Mouse (Mus musculus): ENCODE measurements around the gene Snx20. TPM values are rescaled to one million over a fixed set of nuclear protein-coding genes. Genes with fewer than 3 reads are reported as not detected.

The Snx20 gene
- polyA plus RNA-seq, 1 experiment: 10.1 TPM

DNA sequence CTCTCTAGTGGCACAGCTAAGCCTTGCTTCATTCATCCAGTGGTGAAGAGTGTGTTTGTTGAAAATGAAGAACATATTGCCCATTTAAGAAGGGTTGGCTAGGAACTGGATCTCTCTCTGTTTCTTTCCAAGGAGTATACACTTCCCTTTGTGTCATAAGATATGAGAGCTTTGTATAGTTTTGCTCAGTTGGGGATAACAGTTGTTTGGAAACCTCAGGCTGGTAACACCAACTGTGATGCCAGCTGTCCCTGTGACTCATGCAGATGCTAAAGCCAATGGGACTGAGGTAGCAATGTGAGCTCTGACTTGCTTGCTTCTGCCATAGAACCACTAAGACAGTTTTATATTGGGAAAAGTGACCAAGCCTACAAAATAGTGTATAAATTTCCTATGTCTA, 19.4 kb upstream of the Snx20 start:
- TF ChIP-seq GATA1 (IDR thresholded peaks at IDR 0.05; ENCODE audit: low read length): no peak

GRCm38 (mm10) chr8:88650016-88650708, 14.2 kb upstream of the Snx20 start:
- TF ChIP-seq GATA1 (IDR thresholded peaks at IDR 0.05; ENCODE audit: low read length): no peak

DNA sequence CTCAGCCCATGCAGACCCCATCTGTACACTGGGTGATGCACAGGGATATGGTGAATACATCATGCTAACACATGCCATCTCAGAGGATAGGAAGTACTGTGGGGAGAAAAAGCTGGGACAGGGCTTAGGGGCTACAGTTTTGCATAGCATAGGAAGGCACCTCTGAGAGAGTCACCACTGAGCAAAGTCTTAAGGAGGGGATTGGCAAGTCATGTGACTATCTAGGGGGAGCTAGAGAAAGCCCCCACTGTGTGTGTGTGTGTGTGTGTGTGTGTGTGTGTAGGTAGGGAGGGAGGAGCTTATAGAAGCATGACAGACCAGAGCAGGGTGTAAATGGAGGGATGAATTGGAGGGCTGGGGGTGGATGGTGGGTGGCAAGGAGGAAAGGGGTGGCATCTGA, 12.4 kb upstream of the Snx20 start:
- TF ChIP-seq GATA1 (IDR thresholded peaks at IDR 0.05; ENCODE audit: low read length): no peak

- no peak for TF ChIP-seq GATA1 (IDR thresholded peaks at IDR 0.05; ENCODE audit: low read length)
These were observed 11.2 kb upstream of the Snx20 start, which contains the start of gene Nod2 for GRCm38 (mm10) chr8:88646837-88647778. Gene Nod2, plus strand, starts transcription at chr8:88647315.

GRCm38 (mm10) chr8:88642734-88643564, 7.0 kb upstream of the Snx20 start:
- no peak for TF ChIP-seq GATA1 (IDR thresholded peaks at IDR 0.05; ENCODE audit: low read length)

DNA sequence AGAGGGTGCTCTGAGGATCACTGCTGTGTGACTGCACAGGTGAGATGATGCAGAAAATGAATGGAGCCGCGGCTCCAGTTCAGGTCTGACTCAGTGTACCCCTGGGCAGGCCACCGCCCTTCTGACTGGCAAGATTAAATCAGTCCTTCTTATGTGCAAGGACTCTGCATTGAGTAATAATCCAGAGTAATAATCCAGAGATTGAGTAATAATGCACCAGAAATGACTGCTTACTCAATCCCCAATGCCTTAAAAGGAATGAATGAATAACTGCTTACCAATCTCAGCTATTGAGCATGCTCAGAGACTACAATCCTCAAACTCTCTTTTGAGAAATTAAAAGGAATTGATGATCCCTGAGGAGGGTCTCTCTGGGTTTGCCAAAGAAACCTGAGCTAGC, 3.0 kb upstream of the Snx20 start:
- TF ChIP-seq GATA1 (IDR thresholded peaks at IDR 0.05; ENCODE audit: low read length): no peak

DNA sequence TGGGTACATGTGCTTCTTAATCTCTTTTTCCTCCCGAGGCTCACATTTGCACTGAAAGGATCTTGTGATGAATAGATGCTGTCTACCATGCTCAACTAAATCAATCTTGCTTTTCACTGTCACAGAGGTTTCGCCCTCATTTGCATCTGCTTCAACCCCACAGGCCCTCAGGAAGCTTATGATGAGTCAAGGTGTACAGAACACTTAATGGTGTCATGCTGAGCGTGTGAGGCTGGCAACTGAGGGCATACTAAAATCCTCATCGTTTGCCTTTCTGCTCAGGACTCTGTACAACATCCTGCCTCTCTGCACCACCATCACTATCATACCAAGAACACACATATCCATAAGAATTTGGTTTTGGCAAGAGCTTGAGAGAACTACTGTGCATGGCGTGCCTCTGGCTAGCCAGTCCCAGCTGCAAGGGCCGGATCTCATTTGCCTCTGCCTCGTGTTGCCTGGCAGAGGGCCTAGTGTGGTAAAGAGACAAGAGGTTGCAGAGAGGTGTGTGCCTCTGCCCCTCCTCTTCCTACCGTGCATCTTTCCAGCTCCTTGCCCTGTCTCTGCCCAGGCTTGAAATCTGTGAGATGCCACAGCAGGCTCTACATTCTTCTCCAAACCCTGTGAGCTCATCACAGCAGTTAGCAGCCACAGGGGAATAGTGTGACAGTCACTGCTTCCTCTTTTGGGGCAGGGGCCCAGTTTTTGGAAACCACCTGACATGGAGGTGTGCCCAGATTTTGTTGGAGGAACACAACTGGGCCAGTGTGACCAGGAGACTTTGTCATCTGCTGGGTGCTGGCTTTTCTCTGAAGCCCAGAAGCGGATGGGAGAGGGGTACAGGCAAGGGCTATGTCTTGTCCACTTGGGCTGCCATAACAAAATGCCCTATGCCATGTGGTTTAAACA, 1.4 kb upstream of the Snx20 start:
- TF ChIP-seq GATA1 (IDR thresholded peaks at IDR 0.05; ENCODE audit: low read length): no peak

DNA sequence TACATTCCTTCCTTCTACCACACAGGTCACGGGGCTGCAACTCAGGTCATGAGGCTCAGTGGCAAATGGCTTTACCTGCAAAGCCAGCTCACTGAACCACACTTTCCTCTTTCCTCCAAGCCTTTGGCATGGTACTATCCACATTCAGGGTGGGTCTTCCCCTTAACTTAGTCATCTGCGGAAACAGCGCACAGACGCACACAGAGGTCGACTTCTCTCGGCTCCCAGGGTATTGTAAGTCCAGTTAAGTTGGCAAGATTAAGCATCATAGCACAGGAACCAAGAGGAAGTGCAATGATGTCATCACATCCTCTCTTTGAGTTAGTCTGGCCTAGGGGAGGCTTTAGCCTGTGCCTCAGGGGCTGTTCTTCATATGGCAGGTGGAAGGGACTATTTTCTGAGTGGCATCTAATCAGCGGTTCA, 2.6 kb downstream of the Snx20 start:
- no peak for TF ChIP-seq GATA1 (IDR thresholded peaks at IDR 0.05; ENCODE audit: low read length)

- no peak for TF ChIP-seq GATA1 (IDR thresholded peaks at IDR 0.05; ENCODE audit: low read length)
These were observed 4.8 kb downstream of the Snx20 start for GRCm38 (mm10) chr8:88631081-88631480.

DNA sequence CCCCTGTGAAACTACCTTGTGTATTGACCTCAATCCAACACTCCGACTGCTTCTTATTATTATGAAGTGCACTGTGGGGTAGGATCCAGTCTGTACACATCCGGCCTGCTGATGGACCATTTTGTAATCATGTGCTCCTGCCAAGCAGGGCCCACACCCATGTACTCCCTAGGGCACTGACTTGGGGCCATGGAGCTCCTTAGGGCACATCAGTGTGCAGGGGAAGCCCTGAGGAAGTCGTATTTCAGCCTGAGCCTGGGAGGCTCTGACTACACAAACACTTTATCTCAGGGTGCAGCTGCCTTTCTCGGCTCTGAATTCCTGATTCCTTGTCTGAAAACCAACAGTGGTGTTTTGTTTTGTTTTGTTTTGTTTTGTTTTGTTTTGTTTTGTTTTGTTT, 5.7 kb downstream of the Snx20 start:
- no peak for TF ChIP-seq GATA1 (IDR thresholded peaks at IDR 0.05; ENCODE audit: low read length)

- no peak for TF ChIP-seq GATA1 (IDR thresholded peaks at IDR 0.05; ENCODE audit: low read length)
These were observed 7.7 kb downstream of the Snx20 start for GRCm38 (mm10) chr8:88628001-88628774.

- no peak for TF ChIP-seq GATA1 (IDR thresholded peaks at IDR 0.05; ENCODE audit: low read length)
These were observed 8.5 kb downstream of the Snx20 start for GRCm38 (mm10) chr8:88627265-88627991.

DNA sequence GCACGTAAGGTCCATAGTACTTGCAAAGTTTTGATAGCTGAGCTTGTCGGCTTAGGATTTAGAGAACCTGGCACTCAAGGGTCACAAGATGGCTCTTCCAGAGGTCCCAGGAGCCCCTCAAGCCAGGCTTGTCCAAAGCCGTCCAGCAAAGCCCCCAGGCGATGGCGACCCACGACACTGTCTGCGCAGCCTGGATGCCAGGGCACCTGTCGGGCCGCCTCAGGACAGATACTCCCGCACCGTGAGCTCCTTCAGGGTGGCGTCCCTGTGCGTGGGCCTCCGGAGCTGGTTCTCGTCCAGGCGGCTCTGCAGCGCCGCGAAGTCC, 9.0 kb downstream of the Snx20 start:
- TF ChIP-seq GATA1 (IDR thresholded peaks at IDR 0.05; ENCODE audit: low read length): no peak
